Mouse (Mus musculus) duodenum, adult 2 months (tissue): ENCODE data around the gene Rtcb. TPM values are rescaled to one million over a fixed set of nuclear protein-coding genes. Genes with fewer than 3 reads are reported as not detected.

ENCODE experiments used
- polyA plus RNA-seq: library from polyadenylated mRNA; depleted of rRNA; stranded (reverse); fragments of >200 nt; gene quantifications from 2 replicates; pipeline ENCODE4 v1.2.3, GENCODE M21; 2012; ENCODE audit warnings: low replicate concordance; rRNA removed

Gene Rtcb
- 13.5 and 16.6 TPM in 2 replicates for polyA plus RNA-seq

GRCm38 (mm10) chr10:85957464-85957950, at the start of gene Rtcb:
Gene Rtcb, minus strand, starts transcription at chr10:85957823.

GRCm38 (mm10) chr10:85927676-85928445, 29.8 kb downstream of the Rtcb start, which contains the start of gene Ascl4:
Gene Ascl4, plus strand, starts transcription at chr10:85927681.

GRCm38 (mm10) chr10:85916498-85917309, 40.9 kb downstream of the Rtcb start, which contains the start of gene Prdm4:
Gene Prdm4, minus strand, starts transcription at chr10:85917142.

Other genes with a start within 250 kb of the Rtcb start
- 1.9 and 2.3 TPM in 2 replicates for gene Pwp1, start 128.3 kb downstream of the Rtcb start, polyA plus RNA-seq
- gene Prdm4, start 40.7 kb downstream of the Rtcb start, polyA plus RNA-seq: 6.8 and 9.7 TPM in 2 replicates
- not detected in 2 replicates for gene Ascl4, start 30.1 kb downstream of the Rtcb start, polyA plus RNA-seq
- gene Bpifc, start 54.1 kb upstream of the Rtcb start, polyA plus RNA-seq: not detected in 2 replicates
- gene Fbxo7, start 64.1 kb upstream of the Rtcb start, polyA plus RNA-seq: 13.1 and 20.1 TPM in 2 replicates